Mouse (Mus musculus) MEL (cell line): ENCODE results near the gene Nck2. TPM values are rescaled to one million over a fixed set of nuclear protein-coding genes. Genes with fewer than 3 reads are reported as not detected.

Experiments used
- DNase-seq: peaks from one replicate; pipeline ENCODE4 v3.0.0; 2011; ENCODE audit warnings: low read depth, low spot score
- H3K27ac ChIP-seq: 2 replicates; pipeline ENCODE4 v1.5.1; 2012; ENCODE audit warnings: low read depth, mild to moderate bottlenecking, control low read depth, low read length, moderate library complexity; ENCODE audit not compliant: control insufficient read depth
- H3K27me3 ChIP-seq, 2 experiments: fragments of 150-350 bp in 1 of 2; sonication (generic) in 1 of 2; 2 replicates each; pipeline ENCODE4 v1.6.1; 2012; ENCODE audit warnings: low read length in 2 of 2, mild to moderate bottlenecking in 2 of 2, improper control_type of control experiment in 1 of 2, moderate library complexity in 1 of 2; ENCODE audit not compliant: insufficient read depth in 2 of 2, control insufficient read depth in 1 of 2
- H3K36me3 ChIP-seq, 2 experiments: 2 replicates each; pipeline ENCODE4 v1.6.1; 2012 to 2014; ENCODE audit warnings: low read length in 2 of 2, improper control_type of control experiment in 1 of 2, inconsistent platforms in 1 of 2, mild to moderate bottlenecking in 1 of 2; ENCODE audit not compliant: insufficient read depth in 2 of 2, control insufficient read depth in 1 of 2
- H3K4me1 ChIP-seq, 2 experiments: fragments of 150-350 bp in 1 of 2; sonication (generic) in 1 of 2; 2 replicates each; pipeline ENCODE4 v1.6.1; 2012; ENCODE audit warnings: low read length in 2 of 2, improper control_type of control experiment in 1 of 2, mild to moderate bottlenecking in 1 of 2; ENCODE audit not compliant: insufficient read depth in 2 of 2, control insufficient read depth in 1 of 2
- H3K4me3 ChIP-seq, 2 experiments: fragments of 150-350 bp in 1 of 2; sonication (generic) in 1 of 2; 2 replicates each; pipeline ENCODE4 v1.5.1; 2012; ENCODE audit warnings: low read depth in 2 of 2, low read length in 2 of 2, mild to moderate bottlenecking in 2 of 2, moderate library complexity in 2 of 2, control low read depth in 1 of 2, improper control_type of control experiment in 1 of 2; ENCODE audit not compliant: control insufficient read depth in 1 of 2, insufficient read depth in 1 of 2
- H3K79me2 ChIP-seq: 2 replicates; pipeline ENCODE4 v1.6.1; 2012; ENCODE audit warnings: mild to moderate bottlenecking, low read length, moderate library complexity; ENCODE audit not compliant: control insufficient read depth, poor library complexity, insufficient read depth
- H3K9ac ChIP-seq: 2 replicates; pipeline ENCODE4 v1.6.1; 2012; ENCODE audit warnings: low read depth, mild to moderate bottlenecking, control low read depth, low read length, moderate library complexity; ENCODE audit not compliant: control insufficient read depth, poor library complexity, severe bottlenecking
- H3K9me3 ChIP-seq: fragments of 150-350 bp; sonication (generic); replicated peaks from 2 replicates; pipeline ENCODE4 v1.6.1; 2012; ENCODE audit warnings: mild to moderate bottlenecking, low read length, improper control_type of control experiment, moderate library complexity; ENCODE audit not compliant: insufficient read depth
- CHD1 ChIP-seq: IDR thresholded peaks from 2 replicates; pipeline ENCODE4 v1.6.1; 2012; ENCODE audit warnings: low read depth, mild to moderate bottlenecking, inconsistent platforms, low read length, improper control_type of control experiment
- CHD2 ChIP-seq: IDR thresholded peaks from 2 replicates; pipeline ENCODE4 v1.6.1; 2011; ENCODE audit warnings: low read length, improper control_type of control experiment
- CTCF ChIP-seq, 3 experiments: IDR thresholded peaks in 2 of 3; conservative IDR thresholded peaks in 1 of 3; 2 replicates each; pipeline ENCODE4 v1.5.1; 2011 to 2012; ENCODE audit warnings: low read length in 3 of 3, low read depth in 2 of 3, mild to moderate bottlenecking in 2 of 3, improper control_type of control experiment in 1 of 3, inconsistent platforms in 1 of 3, mixed read lengths in 1 of 3, moderate library complexity in 1 of 3; ENCODE audit not compliant: control insufficient read depth in 1 of 3, insufficient read depth in 1 of 3, poor library complexity in 1 of 3, severe bottlenecking in 1 of 3
- E2F4 ChIP-seq: IDR thresholded peaks from 2 replicates; pipeline ENCODE4 v1.6.1; 2011; ENCODE audit warnings: low read depth, low read length, improper control_type of control experiment, borderline replicate concordance
- ELF1 ChIP-seq: IDR thresholded peaks from 2 replicates; pipeline ENCODE4 v1.6.1; 2014; ENCODE audit warnings: low read depth, mild to moderate bottlenecking, inconsistent platforms, low read length, improper control_type of control experiment, moderate library complexity
- EP300 ChIP-seq, 2 experiments: IDR thresholded peaks; 2 replicates each; pipeline ENCODE4 v1.6.1; 2011; ENCODE audit warnings: improper control_type of control experiment in 2 of 2, low read length in 2 of 2, low read depth in 1 of 2, mild to moderate bottlenecking in 1 of 2
- ETS1 ChIP-seq: IDR thresholded peaks from 2 replicates; pipeline ENCODE4 v1.6.1; 2012; ENCODE audit warnings: low read depth, mild to moderate bottlenecking, inconsistent platforms, low read length, improper control_type of control experiment, moderate library complexity
- GABPA ChIP-seq: IDR thresholded peaks from 2 replicates; pipeline ENCODE4 v1.6.1; 2012; ENCODE audit warnings: low read depth, mild to moderate bottlenecking, inconsistent platforms, low read length, improper control_type of control experiment, moderate library complexity
- KAT2A ChIP-seq: conservative IDR thresholded peaks from 2 replicates; pipeline ENCODE4 v1.6.1; 2012; ENCODE audit warnings: low read depth, low read length, improper control_type of control experiment, inconsistent platforms
- MAFK ChIP-seq: IDR thresholded peaks from 2 replicates; pipeline ENCODE4 v1.6.1; 2011; ENCODE audit warnings: low read depth, mild to moderate bottlenecking, low read length, improper control_type of control experiment, borderline replicate concordance
- MXI1 ChIP-seq: IDR thresholded peaks from 2 replicates; pipeline ENCODE4 v1.6.1; 2011; ENCODE audit warnings: mild to moderate bottlenecking, low read depth, low read length, improper control_type of control experiment
- MYB ChIP-seq: IDR thresholded peaks from 2 replicates; pipeline ENCODE4 v1.6.1; 2011; ENCODE audit warnings: mild to moderate bottlenecking, low read depth, low read length, improper control_type of control experiment
- NELFE ChIP-seq: IDR thresholded peaks from 2 replicates; pipeline ENCODE4 v1.6.1; 2011; ENCODE audit warnings: low read depth, low read length, improper control_type of control experiment
- POLR2AphosphoS2 ChIP-seq: IDR thresholded peaks from 2 replicates; pipeline ENCODE4 v1.6.1; 2011; ENCODE audit warnings: low read length, improper control_type of control experiment
- POLR2AphosphoS5 ChIP-seq: IDR thresholded peaks from 2 replicates; pipeline ENCODE4 v1.6.1; 2012; ENCODE audit warnings: low read depth, borderline replicate concordance, mild to moderate bottlenecking, inconsistent platforms, low read length, moderate library complexity, mixed read lengths
- RCOR1 ChIP-seq: IDR thresholded peaks from 2 replicates; pipeline ENCODE4 v1.6.1; 2012; ENCODE audit warnings: low read depth, mild to moderate bottlenecking, inconsistent platforms, low read length, improper control_type of control experiment
- SIN3A ChIP-seq: IDR thresholded peaks from 2 replicates; pipeline ENCODE4 v1.6.1; 2012; ENCODE audit warnings: low read length, improper control_type of control experiment, inconsistent platforms
- SMC3 ChIP-seq: IDR thresholded peaks from 2 replicates; pipeline ENCODE4 v1.6.1; 2011; ENCODE audit warnings: low read depth, low read length, improper control_type of control experiment
- TBP ChIP-seq: IDR thresholded peaks from 2 replicates; pipeline ENCODE4 v1.8.0; 2011; ENCODE audit warnings: low read depth, low read length, improper control_type of control experiment
- UBTF ChIP-seq: IDR thresholded peaks from 2 replicates; pipeline ENCODE4 v1.6.1; 2012; ENCODE audit warnings: low read depth, mild to moderate bottlenecking, inconsistent platforms, low read length, improper control_type of control experiment, moderate library complexity, borderline replicate concordance; ENCODE audit not compliant: insufficient read depth
- USF1 ChIP-seq: IDR thresholded peaks from 2 replicates; pipeline ENCODE4 v1.6.1; 2014; ENCODE audit warnings: low read depth, mild to moderate bottlenecking, inconsistent platforms, low read length, improper control_type of control experiment, moderate library complexity
- USF2 ChIP-seq, 2 experiments: IDR thresholded peaks; 2 replicates each; pipeline ENCODE4 v1.6.1; 2011 to 2012; ENCODE audit warnings: improper control_type of control experiment in 2 of 2, low read length in 2 of 2, borderline replicate concordance in 1 of 2, inconsistent platforms in 1 of 2, low read depth in 1 of 2, mild to moderate bottlenecking in 1 of 2; ENCODE audit not compliant: insufficient read depth in 1 of 2
- ZC3H11A ChIP-seq: IDR thresholded peaks from 2 replicates; pipeline ENCODE4 v1.6.1; 2012; ENCODE audit warnings: low read depth, mild to moderate bottlenecking, inconsistent platforms, low read length, improper control_type of control experiment
- ZKSCAN1 ChIP-seq: IDR thresholded peaks from 2 replicates; pipeline ENCODE4 v1.6.1; 2012; ENCODE audit warnings: low read depth, mild to moderate bottlenecking, inconsistent platforms, low read length, improper control_type of control experiment, moderate library complexity
- ZMIZ1 ChIP-seq: IDR thresholded peaks from 2 replicates; pipeline ENCODE4 v1.6.1; 2012; ENCODE audit warnings: low read depth, mild to moderate bottlenecking, inconsistent platforms, low read length, improper control_type of control experiment, moderate library complexity
- ZNF384 ChIP-seq: IDR thresholded peaks from 2 replicates; pipeline ENCODE4 v1.6.1; 2012; ENCODE audit warnings: low read depth, mild to moderate bottlenecking, inconsistent platforms, low read length, improper control_type of control experiment
- polyA plus RNA-seq, 2 experiments: library from polyadenylated mRNA; stranded (reverse) in 1 of 2; unstranded in 1 of 2; fragments of >175 nt in 1 of 2; fragments of >200 nt in 1 of 2; gene quantifications; 2 replicates each; pipeline versions ENCODE4 v1.2.1 to v1.2.4; 2012; ENCODE audit warnings: low replicate concordance in 2 of 2, low read depth in 1 of 2; ENCODE audit not compliant: insufficient read length in 2 of 2, insufficient read depth in 1 of 2, missing spikeins in 1 of 2
- total RNA-seq: library from RNA; depleted of rRNA; stranded (reverse); fragments of 300-350 nt; gene quantifications from 2 replicates; pipeline ENCODE4 v1.2.3, GENCODE M21; 2012

Gene Nck2
- total and polyA plus RNA-seq, 3 experiments = 9.4 to 12.4 TPM; not detected in 1

- Histone ChIP-seq H3K27ac (no peak overlapping the region), H3K9me3 (no peaks in the 10 kb centered on the region), H3K27me3 (no peaks in the 10 kb centered on the region), H3K79me2 (no peaks in the 10 kb centered on the region), H3K36me3 (peaks cover 0 to 4% of the 10 kb centered on the region in 2 experiments; a peak in 2 of 4 replicates), H3K4me3 (no peak overlapping the region), H3K4me1 (peaks cover 0 to 7% of the 10 kb centered on the region in 2 experiments; a peak in 2 of 4 replicates), H3K9ac (no peak overlapping the region)
- TF ChIP-seq USF1 (no peak), ZKSCAN1 (no peak), CTCF (IDR thresholded peaks at IDR 0.05 in 2 of 3, conservative IDR thresholded peaks at IDR 0.05 in 1 of 3; ENCODE audit: control insufficient read depth in 1 of 3, insufficient read depth in 1 of 3, low read depth in 2 of 3, low read length in 3 of 3, poor library complexity in 1 of 3, severe bottlenecking in 1 of 3) (no peak), GABPA (no peak), SIN3A (no peak), ZNF384 (no peak), MXI1 (no peak), UBTF (no peak), MAFK (no peak), ZC3H11A (no peak), EP300 (IDR thresholded peaks at IDR 0.05; ENCODE audit: low read depth in 1 of 2, low read length in 2 of 2) (no peak), KAT2A (no peak), USF2 (IDR thresholded peaks at IDR 0.05; ENCODE audit: borderline replicate concordance in 1 of 2, insufficient read depth in 1 of 2, low read depth in 1 of 2, low read length in 2 of 2) (no peak), CHD2 (no peak), ETS1 (no peak), MYB (no peak), POLR2AphosphoS5 (no peak)
- DNase-seq = no peak
Measured at GRCm38 (mm10) chr1:43397096-43397495, 47.3 kb upstream of the Nck2 start.

DNA sequence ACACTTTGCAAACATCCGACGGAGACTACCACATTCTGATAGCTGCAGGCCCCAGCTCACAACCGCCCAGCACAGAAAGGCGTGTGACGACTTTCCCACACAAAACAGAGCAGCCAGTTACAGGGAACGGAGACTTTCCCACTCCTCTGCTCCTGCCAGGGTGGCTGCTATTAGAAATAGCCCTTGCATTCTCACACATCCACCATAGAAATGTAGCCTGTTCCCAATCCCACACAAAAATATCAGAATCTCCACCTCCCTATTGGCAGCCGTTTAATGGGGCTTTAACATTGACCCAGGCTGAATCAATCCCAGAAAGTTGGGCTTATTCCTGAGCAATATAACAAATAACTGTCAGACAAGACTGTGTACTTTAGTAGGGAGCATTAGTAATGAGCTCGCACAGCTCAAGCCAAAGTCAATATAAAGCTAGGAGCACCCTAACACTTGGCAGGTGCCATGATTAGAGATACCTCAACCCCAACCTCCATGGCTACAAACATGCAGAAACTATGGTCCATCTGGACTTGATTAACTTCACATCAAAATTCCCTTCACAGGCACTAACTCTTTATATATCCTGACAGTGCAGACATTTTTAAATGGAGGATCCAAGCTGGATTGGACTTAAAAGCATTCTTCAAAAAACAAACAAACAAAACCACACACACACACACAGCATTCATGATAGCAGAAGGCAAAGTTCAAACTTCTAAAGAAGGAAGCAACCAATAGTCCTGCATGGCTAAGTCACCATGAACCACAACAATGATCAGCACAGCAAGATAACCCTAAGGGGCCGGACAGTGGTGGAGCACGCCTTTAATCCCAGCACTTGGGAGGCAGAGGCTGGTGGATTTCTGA, 45.4 kb upstream of the Nck2 start:
- H3K4me1 ChIP-seq = peaks cover 0 to 7% of the 10 kb centered on the region in 2 experiments; a peak in 2 of 4 replicates
- no peaks in the 10 kb centered on the region for H3K27me3 ChIP-seq
- no peaks in the 10 kb centered on the region for H3K9me3 ChIP-seq
- no peaks in the 10 kb centered on the region for H3K79me2 ChIP-seq
- no peak overlapping the region for H3K4me3 ChIP-seq
- TF ChIP-seq ELF1 (no peak), SIN3A (no peak), TBP (no peak), MAFK (no peak), SMC3 (no peak), RCOR1 (no peak), MYB (no peak), CHD1 (no peak), NELFE (no peak), ETS1 (no peak), E2F4 (no peak), POLR2AphosphoS2 (no peak), ZMIZ1 (no peak), POLR2AphosphoS5 (no peak)
- H3K36me3 ChIP-seq = peaks cover 0 to 4% of the 10 kb centered on the region in 2 experiments; a peak in 2 of 4 replicates
- H3K9ac ChIP-seq = no peak overlapping the region
- H3K27ac ChIP-seq = no peak overlapping the region
- DNase-seq = peak; percentile 25
